Mouse (Mus musculus) CH12.LX (cell line): ENCODE measurements around the gene Pdzd2. TPM values are rescaled to one million over a fixed set of nuclear protein-coding genes. Genes with fewer than 3 reads are reported as not detected.
A peak's percentile ranks its signal among the peaks of the same experiment; 100 is the strongest.

Experiments used
- DNase-seq: peaks from one replicate; pipeline ENCODE4 v3.0.0-alpha.2; 2013; ENCODE audit errors: extremely low read depth
- H3K27ac ChIP-seq: 2 replicates; pipeline ENCODE4 v1.5.1; 2012; ENCODE audit warnings: low read depth, mild to moderate bottlenecking, control low read depth, moderate library complexity; ENCODE audit not compliant: insufficient read depth
- H3K27me3 ChIP-seq: replicated peaks from 2 replicates; pipeline ENCODE3; 2012; ENCODE audit warnings: inconsistent platforms
- H3K36me3 ChIP-seq, 2 experiments: replicated peaks in 1 of 2; 2 replicates each; pipeline versions ENCODE3 to v1.6.1; 2012; ENCODE audit warnings: inconsistent platforms in 1 of 2, low read length in 1 of 2, mild to moderate bottlenecking in 1 of 2, mixed read lengths in 1 of 2, moderate library complexity in 1 of 2; ENCODE audit not compliant: control insufficient read depth in 1 of 2, insufficient read depth in 1 of 2
- H3K4me1 ChIP-seq, 2 experiments: 2 replicates each; pipeline ENCODE4 v1.6.1; 2012; ENCODE audit warnings: inconsistent platforms in 1 of 2, moderate library complexity in 1 of 2; ENCODE audit not compliant: insufficient read depth in 2 of 2, control insufficient read depth in 1 of 2
- H3K4me2 ChIP-seq: 2 replicates; pipeline ENCODE4 v1.6.1; 2012; ENCODE audit warnings: low read depth, mild to moderate bottlenecking, control low read depth; ENCODE audit not compliant: poor library complexity, insufficient read depth, severe bottlenecking
- H3K4me3 ChIP-seq, 3 experiments: fragments of 150-350 bp in 1 of 3; sonication (generic) in 1 of 3; replicated peaks in 1 of 3; 2 replicates each; pipeline versions ENCODE3 to v1.5.1; 2011 to 2012; ENCODE audit warnings: low read depth in 2 of 3, low read length in 2 of 3, mild to moderate bottlenecking in 2 of 3, moderate library complexity in 2 of 3, control low read depth in 1 of 3, improper control_type of control experiment in 1 of 3, inconsistent platforms in 1 of 3, mixed read lengths in 1 of 3; ENCODE audit not compliant: poor library complexity in 1 of 3
- H3K79me2 ChIP-seq: replicated peaks from 2 replicates; pipeline ENCODE4 v1.6.1; 2012; ENCODE audit warnings: mild to moderate bottlenecking, moderate library complexity; ENCODE audit not compliant: control insufficient read depth, poor library complexity, insufficient read depth, severe bottlenecking; ENCODE audit errors: extremely low read depth
- H3K9ac ChIP-seq: 2 replicates; pipeline ENCODE4 v1.6.1; 2012; ENCODE audit warnings: low read depth, mild to moderate bottlenecking, control low read depth, moderate library complexity; ENCODE audit not compliant: insufficient read depth
- H3K9me3 ChIP-seq: replicated peaks from 2 replicates; pipeline ENCODE3; 2012; ENCODE audit warnings: low read length, inconsistent platforms, mixed read lengths
- BHLHE40 ChIP-seq: IDR thresholded peaks from 2 replicates; pipeline ENCODE4 v1.6.1; 2011; ENCODE audit warnings: mild to moderate bottlenecking, low read depth, low read length, improper control_type of control experiment
- CHD1 ChIP-seq: IDR thresholded peaks from 2 replicates; pipeline ENCODE4 v1.6.1; 2012; ENCODE audit warnings: low read depth, low read length, improper control_type of control experiment, inconsistent platforms
- ELF1 ChIP-seq: IDR thresholded peaks from 2 replicates; pipeline ENCODE4 v1.6.1; 2014; ENCODE audit warnings: low read depth, mild to moderate bottlenecking, inconsistent platforms, low read length, improper control_type of control experiment
- EP300 ChIP-seq: IDR thresholded peaks from 2 replicates; pipeline ENCODE4 v1.6.1; 2011; ENCODE audit warnings: low read length, improper control_type of control experiment
- ETS1 ChIP-seq: conservative IDR thresholded peaks from 2 replicates; pipeline ENCODE4 v1.6.1; 2012; ENCODE audit warnings: low read depth, mild to moderate bottlenecking, inconsistent platforms, low read length, improper control_type of control experiment, moderate library complexity
- GABPA ChIP-seq: IDR thresholded peaks from 2 replicates; pipeline ENCODE4 v1.6.1; 2012; ENCODE audit warnings: low read depth, low read length, improper control_type of control experiment, inconsistent platforms; ENCODE audit not compliant: insufficient replicate concordance
- HCFC1 ChIP-seq: IDR thresholded peaks from 2 replicates; pipeline ENCODE4 v1.6.1; 2012; ENCODE audit warnings: low read depth, mild to moderate bottlenecking, inconsistent platforms, low read length, improper control_type of control experiment
- IRF4 ChIP-seq: IDR thresholded peaks from 2 replicates; pipeline ENCODE4 v1.6.1; 2014; ENCODE audit warnings: low read depth, mild to moderate bottlenecking, inconsistent platforms, low read length, improper control_type of control experiment
- KAT2A ChIP-seq: IDR thresholded peaks from 2 replicates; pipeline ENCODE4 v1.6.1; 2012; ENCODE audit warnings: low read length, improper control_type of control experiment, inconsistent platforms; ENCODE audit not compliant: insufficient replicate concordance
- MAFK ChIP-seq: IDR thresholded peaks from 2 replicates; pipeline ENCODE4 v1.6.1; 2011; ENCODE audit warnings: low read length, improper control_type of control experiment; ENCODE audit not compliant: insufficient replicate concordance
- MAX ChIP-seq: IDR thresholded peaks from 2 replicates; pipeline ENCODE4 v1.6.1; 2011; ENCODE audit warnings: low read length, improper control_type of control experiment
- MAZ ChIP-seq: IDR thresholded peaks from 2 replicates; pipeline ENCODE4 v1.6.1; 2012; ENCODE audit warnings: low read depth, mild to moderate bottlenecking, inconsistent platforms, low read length, improper control_type of control experiment, moderate library complexity
- MEF2A ChIP-seq: IDR thresholded peaks from 2 replicates; pipeline ENCODE4 v1.6.1; 2014; ENCODE audit warnings: low read depth, mild to moderate bottlenecking, inconsistent platforms, low read length, improper control_type of control experiment, borderline replicate concordance
- MXI1 ChIP-seq: IDR thresholded peaks from 2 replicates; pipeline ENCODE4 v1.6.1; 2011; ENCODE audit warnings: mild to moderate bottlenecking, low read depth, low read length, improper control_type of control experiment
- NRF1 ChIP-seq: IDR thresholded peaks from 2 replicates; pipeline ENCODE4 v1.6.1; 2014; ENCODE audit warnings: low read depth, mild to moderate bottlenecking, inconsistent platforms, low read length, improper control_type of control experiment, moderate library complexity
- PAX5 ChIP-seq: IDR thresholded peaks from 2 replicates; pipeline ENCODE4 v1.6.1; 2012; ENCODE audit warnings: low read length, inconsistent platforms, mixed read lengths
- POLR2A ChIP-seq: IDR thresholded peaks from 2 replicates; pipeline ENCODE4 v1.6.1; 2011; ENCODE audit warnings: low read depth, mild to moderate bottlenecking, improper control_type of control experiment, low read length
- POLR2AphosphoS2 ChIP-seq: IDR thresholded peaks from 2 replicates; pipeline ENCODE4 v1.6.1; 2011; ENCODE audit warnings: low read depth, low read length, improper control_type of control experiment
- RCOR1 ChIP-seq: conservative IDR thresholded peaks from 2 replicates; pipeline ENCODE4 v1.6.1; 2012; ENCODE audit warnings: low read depth, mild to moderate bottlenecking, inconsistent platforms, low read length, improper control_type of control experiment
- SIN3A ChIP-seq: IDR thresholded peaks from 2 replicates; pipeline ENCODE4 v1.6.1; 2012; ENCODE audit warnings: low read length, improper control_type of control experiment, inconsistent platforms
- SMC3 ChIP-seq: IDR thresholded peaks from 2 replicates; pipeline ENCODE4 v1.6.1; 2011; ENCODE audit warnings: low read depth, low read length, improper control_type of control experiment
- TCF12 ChIP-seq: IDR thresholded peaks from 2 replicates; pipeline ENCODE4 v1.6.1; 2014; ENCODE audit warnings: low read depth, mild to moderate bottlenecking, inconsistent platforms, low read length, improper control_type of control experiment
- UBTF ChIP-seq: IDR thresholded peaks from 2 replicates; pipeline ENCODE4 v1.6.1; 2012; ENCODE audit warnings: low read depth, mild to moderate bottlenecking, inconsistent platforms, low read length, improper control_type of control experiment, moderate library complexity
- ZMIZ1 ChIP-seq: IDR thresholded peaks from 2 replicates; pipeline ENCODE4 v1.6.1; 2012; ENCODE audit warnings: low read depth, mild to moderate bottlenecking, inconsistent platforms, low read length, improper control_type of control experiment
- dilution Hi-C: fragments of 300-500 bp; cut with MboI; formaldehyde crosslinking; loops from 2 replicates; pipeline ENCODE4 v1.14.3; 2020; ENCODE audit warnings: low sequenced_read_pairs; ENCODE audit not compliant: extremely low pct_unique_long_range_greater_than_20kb, extremely low pct_ligation_motif_present
- in situ Hi-C: fragments of 300-500 bp; cut with MboI; formaldehyde crosslinking; loops from 3 replicates; pipeline ENCODE4 v1.14.3; 2019; ENCODE audit warnings: low sequenced_read_pairs, low pct_ligation_motif_present, low pct_unique_long_range_greater_than_20kb, mixed read lengths
- polyA plus RNA-seq: library from polyadenylated mRNA; unstranded; fragments of >175 nt; gene quantifications from 2 replicates; pipeline ENCODE4 v1.2.1, GENCODE M21; 2012; ENCODE audit warnings: low read depth; ENCODE audit not compliant: insufficient read length
- total RNA-seq, 2 experiments: library from RNA; depleted of rRNA; stranded (reverse); fragments of 300-350 nt in 1 of 2; fragments of >200 nt in 1 of 2; gene quantifications; 2 replicates each; pipeline ENCODE4 v1.2.3; 2012 to 2014

Gene Pdzd2
- total and polyA plus RNA-seq, 3 experiments, result 0.04 to 0.24 (median 0.17) TPM

DNA sequence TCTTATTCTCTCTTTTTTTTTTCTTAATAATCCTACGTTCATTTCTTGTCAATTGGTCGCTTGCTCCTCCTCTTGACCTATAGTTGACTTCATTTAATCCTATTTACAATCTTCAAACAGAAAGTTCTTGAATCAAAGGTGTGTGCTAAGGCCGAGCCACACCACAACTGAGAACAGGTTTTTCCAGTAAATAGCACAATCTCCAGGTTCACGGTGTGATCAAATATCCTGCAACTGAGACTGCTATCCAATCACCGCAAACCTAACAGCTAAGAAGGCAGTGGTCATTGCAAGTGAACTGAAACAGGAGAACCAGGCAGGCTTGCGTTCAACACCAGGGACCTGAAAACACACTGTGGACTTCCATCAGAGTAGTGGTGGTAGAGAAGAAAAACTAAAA lies 313.4 kb downstream of the Pdzd2 start:
- Histone ChIP-seq H3K27me3 (no peaks in the 10 kb centered on the region), H3K79me2 (no peaks in the 10 kb centered on the region), H3K4me3 (no peak overlapping the region), H3K9me3 (no peaks in the 10 kb centered on the region), H3K27ac (no peak overlapping the region), H3K36me3 (no peaks in the 10 kb centered on the region), H3K9ac (no peak overlapping the region), H3K4me1 (peaks cover 31 to 49% of the 10 kb centered on the region in 2 experiments), H3K4me2 (no peak overlapping the region)
- in situ Hi-C loops (no loop called here), dilution Hi-C loops (no loop called here)
- no peak for DNase-seq
- TF ChIP-seq POLR2AphosphoS2, result no peak
- TF ChIP-seq MXI1, result no peak
- TF ChIP-seq SMC3, result no peak
- TF ChIP-seq NRF1, result no peak
- TF ChIP-seq UBTF, result no peak
- TF ChIP-seq ZMIZ1, result no peak
- no peak for TF ChIP-seq GABPA
- no peak for TF ChIP-seq MEF2A
- no peak for TF ChIP-seq PAX5
- no peak for TF ChIP-seq RCOR1
- TF ChIP-seq IRF4, result no peak
- TF ChIP-seq CHD1, result no peak
- TF ChIP-seq MAX, result no peak
- no peak for TF ChIP-seq MAFK
- no peak for TF ChIP-seq HCFC1
- TF ChIP-seq ETS1, result no peak
- no peak for TF ChIP-seq SIN3A
- no peak for TF ChIP-seq MAZ

DNA sequence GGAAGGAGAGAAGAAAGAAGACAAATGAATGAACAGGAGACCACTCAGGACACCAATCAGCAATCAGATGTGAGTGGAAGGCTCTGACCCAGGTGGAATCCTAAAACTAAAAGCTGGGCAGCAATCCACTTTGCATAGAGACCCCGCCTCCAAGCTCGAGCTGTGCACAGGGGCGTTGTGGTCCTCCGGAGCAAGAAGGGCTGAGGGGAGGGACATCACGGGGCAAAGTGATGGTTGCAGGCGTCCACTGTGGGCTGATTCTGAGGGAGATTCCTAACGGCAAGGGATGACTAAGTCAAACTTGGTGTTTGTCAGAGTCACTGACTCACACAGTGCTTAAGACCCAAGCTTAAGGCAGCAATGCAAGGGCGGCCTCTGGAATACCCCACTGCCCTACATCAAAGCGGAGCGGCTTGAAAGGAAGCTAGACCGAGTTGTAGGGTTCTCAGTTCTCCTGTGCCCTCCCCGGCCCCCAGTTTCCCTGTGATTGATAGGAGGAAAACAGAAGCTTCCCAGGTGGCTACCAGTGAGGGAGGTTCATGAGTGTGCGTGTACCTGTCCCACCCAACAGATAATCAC lies 314.6 kb downstream of the Pdzd2 start:
- 0 out of 2 replicates have a peak, but pooled peaks have one; percentile 34 for TF ChIP-seq TCF12
- TF ChIP-seq POLR2A, result peak; percentile 31; the same call in 1 of the 2 replicates
- TF ChIP-seq KAT2A, result no peak
- TF ChIP-seq ETS1, result no peak
- TF ChIP-seq EP300, result 0 out of 2 replicates have a peak, but pooled peaks have one; percentile 20
- TF ChIP-seq BHLHE40, result peak; percentile 48; the same call in 1 of the 2 replicates
- 0 out of 2 replicates have a peak, but pooled peaks have one; percentile 12 for TF ChIP-seq ELF1
- TF ChIP-seq IRF4, result peak; percentile 49; the same call in 1 of the 2 replicates
- TF ChIP-seq MAZ, result no peak
- Histone ChIP-seq H3K27me3 (no peaks in the 10 kb centered on the region), H3K9ac (no peak overlapping the region), H3K9me3 (no peaks in the 10 kb centered on the region), H3K4me3 (no peak overlapping the region), H3K27ac (peak overlapping the region; percentile 84), H3K36me3 (no peaks in the 10 kb centered on the region), H3K79me2 (no peaks in the 10 kb centered on the region), H3K4me1 (peaks cover 30 to 46% of the 10 kb centered on the region in 2 experiments), H3K4me2 (peak overlapping the region; percentile 6; the same call in 1 of the 2 replicates)
- no peak for DNase-seq
- dilution Hi-C loops, result no loop called here
- in situ Hi-C loops, result no loop called here
